Mouse (Mus musculus) hindbrain, postnatal 0 days (tissue): ENCODE data around the gene Dennd6a. TPM values are rescaled to one million over a fixed set of nuclear protein-coding genes. Genes with fewer than 3 reads are reported as not detected.
A peak's percentile ranks its signal among the peaks of the same experiment; 100 is the strongest.

Experiments used
- ATAC-seq: fragments of 200-750 bp; cut with Nextera tagmentation; 2 replicates; pipeline ENCODE4 v1.8.0; 2017; ENCODE audit warnings: mild to moderate bottlenecking, moderate TSS enrichment, moderate library complexity
- DNase-seq: peaks from one replicate; pipeline ENCODE4 v3.0.0-alpha.2; 2015; ENCODE audit warnings: low spot score
- H3K27ac ChIP-seq: fragments of 300-500 bp; sonication (generic); 2 replicates; pipeline ENCODE4 v1.5.1; 2014; ENCODE audit warnings: mild to moderate bottlenecking
- H3K27me3 ChIP-seq: fragments of 300-500 bp; sonication (generic); 2 replicates; pipeline ENCODE4 v1.6.1; 2014; ENCODE audit warnings: low read length, mixed read lengths; ENCODE audit not compliant: insufficient read depth
- H3K36me3 ChIP-seq: fragments of 300-500 bp; sonication (generic); 2 replicates; pipeline ENCODE4 v1.6.1; 2014; ENCODE audit warnings: low read length, mixed read lengths; ENCODE audit not compliant: insufficient read depth
- H3K4me1 ChIP-seq: fragments of 300-500 bp; sonication (generic); 2 replicates; pipeline ENCODE4 v1.6.1; 2014; ENCODE audit warnings: antibody characterized with exemption, low read length, mixed read lengths; ENCODE audit not compliant: insufficient read depth
- H3K4me2 ChIP-seq: fragments of 300-500 bp; sonication (generic); 2 replicates; pipeline ENCODE4 v1.6.1; 2014; ENCODE audit warnings: low read depth, mild to moderate bottlenecking, low read length, moderate library complexity, mixed read lengths
- H3K4me3 ChIP-seq: fragments of 300-500 bp; sonication (generic); 2 replicates; pipeline ENCODE4 v1.5.1; 2014; ENCODE audit warnings: low read length
- H3K9ac ChIP-seq: fragments of 300-500 bp; sonication (generic); replicated peaks from 2 replicates; pipeline ENCODE4 v1.6.1; 2014; ENCODE audit warnings: mild to moderate bottlenecking, low read length, moderate library complexity, mixed read lengths
- H3K9me3 ChIP-seq: fragments of 300-500 bp; sonication (generic); 2 replicates; pipeline ENCODE4 v1.6.1; 2016; ENCODE audit warnings: low read length, mixed read lengths
- CTCF ChIP-seq: IDR thresholded peaks from 2 replicates; pipeline ENCODE4 v1.5.1; 2016; ENCODE audit warnings: antibody characterized with exemption, control low read depth, low read depth
- WGBS: fragments of 180-500 bp; shearing (Covaris S2); extraction: QIAGEN DNeasy Blood & Tissue Kit; methylation state at CpG from one replicate; pipeline ENCODE4 v1.1.7; 2014; 5-methylcytosine and 5-hydroxymethylcytosine counted together
- polyA plus RNA-seq: library from polyadenylated mRNA; unstranded; fragments of >200 nt; fragmentation: Nextera tagmentation; extraction: Ambion mirVana; gene quantifications from 2 replicates; pipeline ENCODE4 v1.2.1, GENCODE M21; 2015
- total RNA-seq: library from RNA; depleted of rRNA; stranded (reverse); fragments of >200 nt; gene quantifications from 2 replicates; pipeline ENCODE4 v1.2.3, GENCODE M21; 2014

Gene Dennd6a
- total and polyA plus RNA-seq, 2 experiments from 2014 or later = 13.7 to 33.8 TPM

- under 1% methylated on average over 89 of the region's 92 CpGs for WGBS
- Histone ChIP-seq H3K9ac (peak overlapping the region; percentile 84), H3K4me3 (peak overlapping the region; percentile 88), H3K27me3 (no peaks in the 10 kb centered on the region), H3K27ac (peak overlapping the region; percentile 88), H3K4me2 (peak overlapping the region; percentile 95), H3K36me3 (no peaks in the 10 kb centered on the region), H3K4me1 (peaks cover 23% of the 10 kb centered on the region), H3K9me3 (no peaks in the 10 kb centered on the region)
- DNase-seq (peak; percentile 63), ATAC-seq (peak; percentile 82)
- TF ChIP-seq CTCF = no peak
Measured at GRCm38 (mm10) chr14:26533821-26534756, 39.6 kb upstream of the Dennd6a start.

- H3K4me2 ChIP-seq = peak within 1 kb of the TSS; percentile 95
- peak within 1 kb of the TSS; percentile 88 for H3K27ac ChIP-seq
- ATAC-seq = peak; percentile 96
- no peaks in the 10 kb centered on the region for H3K9me3 ChIP-seq
- H3K4me1 ChIP-seq = peaks cover 22% of the 10 kb centered on the region
- H3K27me3 ChIP-seq = no peaks in the 10 kb centered on the region
- peak within 1 kb of the TSS; percentile 88 for H3K4me3 ChIP-seq
- peak; percentile 10; the same call in 1 of the 2 replicates for TF ChIP-seq CTCF
- DNase-seq = peak; percentile 100
- no peaks in the 10 kb centered on the region for H3K36me3 ChIP-seq
- H3K9ac ChIP-seq = peak within 1 kb of the TSS; percentile 84
- 14% methylated on average over 32 of the region's 33 CpGs for WGBS
Measured at GRCm38 (mm10) chr14:26534757-26535479, 38.7 kb upstream of the Dennd6a start, which contains the start of gene Slmap. TSS of gene Slmap (minus strand) at chr14:26534931.

- no peaks in the 10 kb centered on the region for H3K9me3 ChIP-seq
- no peak for TF ChIP-seq CTCF
- ATAC-seq (no peak), DNase-seq (no peak)
- H3K27ac ChIP-seq = no peak overlapping the region
- 84% methylated on average over 4 of the region's 4 CpGs for WGBS
- no peak overlapping the region for H3K4me2 ChIP-seq
- no peaks in the 10 kb centered on the region for H3K36me3 ChIP-seq
- no peak overlapping the region for H3K4me3 ChIP-seq
- 0 out of 2 replicates have a peak, but pooled peaks cover 3% of the 10 kb centered on the region for H3K4me1 ChIP-seq
- H3K27me3 ChIP-seq = no peaks in the 10 kb centered on the region
- H3K9ac ChIP-seq = no peak overlapping the region
Measured at GRCm38 (mm10) chr14:26539241-26539640, 34.4 kb upstream of the Dennd6a start.

GRCm38 (mm10) chr14:26540577-26540976 is 33.1 kb upstream of the Dennd6a start:
- H3K9me3 ChIP-seq = no peaks in the 10 kb centered on the region
- H3K4me3 ChIP-seq = no peak overlapping the region
- 68% methylated on average over 1 of the region's 1 CpGs for WGBS
- no peak for TF ChIP-seq CTCF
- no peak overlapping the region for H3K27ac ChIP-seq
- no peaks in the 10 kb centered on the region for H3K4me1 ChIP-seq
- H3K9ac ChIP-seq = no peak overlapping the region
- no peak overlapping the region for H3K4me2 ChIP-seq
- H3K36me3 ChIP-seq = no peaks in the 10 kb centered on the region
- H3K27me3 ChIP-seq = no peaks in the 10 kb centered on the region
- DNase-seq (no peak), ATAC-seq (no peak)

GRCm38 (mm10) chr14:26542136-26542535 is 31.5 kb upstream of the Dennd6a start:
- H3K27me3 ChIP-seq = no peaks in the 10 kb centered on the region
- no peak overlapping the region for H3K4me3 ChIP-seq
- no peak for TF ChIP-seq CTCF
- WGBS = 98% methylated on average over 1 of the region's 1 CpGs
- ATAC-seq (no peak), DNase-seq (no peak)
- H3K36me3 ChIP-seq = no peaks in the 10 kb centered on the region
- H3K27ac ChIP-seq = no peak overlapping the region
- H3K9ac ChIP-seq = no peak overlapping the region
- no peaks in the 10 kb centered on the region for H3K4me1 ChIP-seq
- H3K4me2 ChIP-seq = no peak overlapping the region
- H3K9me3 ChIP-seq = no peaks in the 10 kb centered on the region

- Histone ChIP-seq H3K4me2 (no peak overlapping the region), H3K27me3 (no peaks in the 10 kb centered on the region), H3K4me1 (no peaks in the 10 kb centered on the region), H3K9me3 (no peaks in the 10 kb centered on the region), H3K4me3 (no peak overlapping the region), H3K36me3 (no peaks in the 10 kb centered on the region), H3K27ac (no peak overlapping the region), H3K9ac (no peak overlapping the region)
- ATAC-seq = no peak
- no peak for DNase-seq
- no peak for TF ChIP-seq CTCF
- WGBS = 81% methylated on average over 10 of the region's 10 CpGs
Measured at GRCm38 (mm10) chr14:26547516-26548488, 25.9 kb upstream of the Dennd6a start.
